Mouse (Mus musculus) left cerebral cortex, adult 2 months (tissue): ENCODE results near the gene Gfral. TPM values are rescaled to one million over a fixed set of nuclear protein-coding genes. Genes with fewer than 3 reads are reported as not detected.
A peak's percentile ranks its signal among the peaks of the same experiment; 100 is the strongest.
"Not testable (repeated sequence)": the region's sequence is repeated elsewhere in the genome, so short reads cannot be mapped to it uniquely, and the experiment has no call there.

Experiments used
- DNase-seq, 2 experiments: peaks; one replicate each; pipeline ENCODE4 v3.0.0; 2021 to 2022; ENCODE audit warnings: low spot score in 2 of 2, mixed read lengths in 1 of 2; ENCODE audit errors: extremely low spot score in 1 of 2
- H3K27ac ChIP-seq: fragments of 200-600 bp; 2 replicates; pipeline ENCODE4 v1.8.1; 2022
- H3K4me3 ChIP-seq: fragments of 200-600 bp; 2 replicates; pipeline ENCODE4 v1.8.1; 2022
- CTCF ChIP-seq: fragments of 200-600 bp; IDR thresholded peaks from 2 replicates; pipeline ENCODE4 v1.8.1; 2022; ENCODE audit warnings: antibody characterized with exemption, mild to moderate bottlenecking, moderate library complexity
- intact Hi-C: fragments of 180-260 bp; cut with DNase I; formaldehyde crosslinking; loops from one replicate; pipeline ENCODE4 v1.15.1; 2025
- total RNA-seq, 2 experiments: library from RNA; stranded (reverse); gene quantifications; 2 replicates each; pipeline ENCODE4 v1.2.3; 2021

Gfral gene
- total RNA-seq, 2 experiments from 2014 or later, result not detected

DNA sequence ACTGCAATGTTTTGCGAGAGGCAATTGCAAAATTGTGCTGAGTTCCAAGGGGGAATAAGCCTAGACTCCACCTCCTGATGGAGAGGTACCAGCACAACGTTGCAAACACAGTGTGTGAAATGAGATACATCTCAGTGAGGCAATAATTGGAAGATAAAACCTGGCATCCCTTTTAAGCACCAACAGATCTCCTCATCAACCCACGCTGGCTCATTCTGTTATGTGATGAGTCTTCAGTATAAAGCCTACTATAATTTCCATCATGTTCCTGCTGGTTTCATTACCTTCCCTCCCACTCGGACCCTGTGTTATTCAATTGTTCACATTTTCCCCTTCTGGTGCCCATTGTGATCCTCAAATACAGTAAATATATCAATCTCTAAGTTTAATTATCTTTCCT lies 1.2 kb upstream of the Gfral start:
- no peak overlapping the region for H3K27ac ChIP-seq
- no peak for TF ChIP-seq CTCF
- intact Hi-C loops, result no loop called here
- H3K4me3 ChIP-seq, result no peak overlapping the region
- no peak for DNase-seq

DNA sequence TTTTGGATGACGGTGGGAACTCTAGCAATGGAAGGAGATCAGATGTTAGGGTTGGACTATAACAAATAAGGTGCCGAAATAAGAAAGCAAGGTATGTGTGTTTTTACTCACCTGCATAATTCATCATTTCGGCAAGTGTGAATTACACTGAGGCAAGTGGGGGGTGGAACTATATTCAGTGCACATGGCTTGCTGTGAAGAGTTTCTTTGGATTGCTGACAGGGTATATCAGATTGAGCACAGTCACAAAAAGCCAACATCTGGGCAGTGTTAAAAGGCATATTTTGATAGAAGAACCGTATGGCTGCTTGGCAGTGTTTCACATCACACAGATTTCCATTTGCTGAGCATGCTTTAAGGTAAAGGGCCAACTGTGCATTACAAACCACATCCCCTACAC lies 16.5 kb downstream of the Gfral start:
- Histone ChIP-seq H3K27ac (no peak overlapping the region), H3K4me3 (no peak overlapping the region)
- intact Hi-C loops, result no loop called here
- no peak for DNase-seq
- no peak for TF ChIP-seq CTCF

DNA sequence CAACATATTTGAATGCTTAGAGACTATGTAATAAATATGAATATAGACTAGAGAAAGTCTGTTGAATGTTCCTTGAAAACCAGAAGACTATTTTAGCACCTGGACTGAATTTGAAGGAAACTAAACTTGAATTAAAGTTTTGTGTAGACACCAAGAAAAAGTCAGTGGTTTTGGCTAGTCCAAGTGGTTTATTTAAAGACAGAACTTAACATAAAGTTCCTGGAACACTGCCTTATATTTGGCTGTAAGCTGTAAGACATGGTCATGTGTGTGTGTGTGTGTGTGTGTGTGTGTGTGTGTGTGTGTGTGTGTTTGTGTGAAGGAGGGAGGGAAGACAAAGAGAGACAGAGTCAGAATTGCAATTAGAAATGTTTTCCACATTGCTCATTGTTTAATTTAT lies 34.2 kb downstream of the Gfral start:
- TF ChIP-seq CTCF, result no peak
- intact Hi-C loops, result no loop called here
- no peak overlapping the region for H3K4me3 ChIP-seq
- H3K27ac ChIP-seq, result no peak overlapping the region
- no peak for DNase-seq

DNA sequence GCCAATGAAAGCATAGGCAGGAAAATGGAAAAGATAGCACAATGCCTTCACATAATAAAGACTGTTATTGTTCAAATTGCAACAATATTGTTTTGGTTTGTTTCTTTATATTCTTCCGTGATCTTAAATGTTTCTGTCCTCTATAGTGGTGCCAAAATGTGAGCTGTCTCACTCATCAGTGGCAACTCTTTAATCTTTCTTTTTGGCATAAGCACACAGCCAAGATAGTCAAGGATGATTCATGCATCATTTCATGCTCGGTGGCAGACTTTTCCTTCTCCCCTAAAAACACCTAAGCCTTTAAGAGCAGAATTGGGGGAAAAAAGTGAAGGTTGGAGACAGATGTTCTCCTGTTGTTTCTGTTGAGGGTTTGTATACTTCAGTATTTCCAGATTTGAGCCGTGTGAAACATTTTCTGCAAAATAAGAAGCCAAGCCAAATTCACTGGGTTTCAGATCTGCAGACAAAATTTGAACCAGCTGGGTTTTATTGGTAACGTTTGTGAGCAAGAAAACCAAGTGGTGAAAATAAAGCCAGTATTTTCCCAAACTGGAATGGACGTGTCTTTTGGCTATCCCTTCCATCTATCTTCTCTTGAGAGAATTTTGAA lies 40.7 kb downstream of the Gfral start:
- DNase-seq, result no peak
- Histone ChIP-seq H3K4me3 (no peak overlapping the region), H3K27ac (no peak overlapping the region)
- no peak for TF ChIP-seq CTCF
- intact Hi-C loops, result no loop called here

DNA sequence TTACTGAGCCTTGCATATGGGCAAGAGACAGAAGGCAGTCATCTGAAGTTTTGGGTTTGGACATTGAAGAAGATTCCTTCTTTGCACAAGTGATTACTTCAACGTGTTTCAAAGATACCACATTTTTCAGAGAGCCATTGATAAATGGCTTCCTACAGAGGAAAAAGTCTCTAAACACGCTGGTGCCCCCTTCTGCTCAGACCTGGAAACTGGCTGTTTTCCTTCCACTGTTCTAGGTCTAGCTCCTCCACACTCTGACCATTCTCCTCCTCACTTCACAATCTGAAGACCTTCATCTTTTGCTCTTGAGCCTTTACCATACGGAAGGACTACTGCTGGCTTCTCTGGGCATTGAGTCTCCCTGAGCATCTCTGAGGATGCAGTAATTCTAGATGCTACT lies 45.1 kb downstream of the Gfral start:
- TF ChIP-seq CTCF, result peak; percentile 47
- H3K27ac ChIP-seq, result no peak overlapping the region
- intact Hi-C loops, result no loop called here
- H3K4me3 ChIP-seq, result no peak overlapping the region
- DNase-seq, result peak in 1 of 2 experiments; percentile 18

DNA sequence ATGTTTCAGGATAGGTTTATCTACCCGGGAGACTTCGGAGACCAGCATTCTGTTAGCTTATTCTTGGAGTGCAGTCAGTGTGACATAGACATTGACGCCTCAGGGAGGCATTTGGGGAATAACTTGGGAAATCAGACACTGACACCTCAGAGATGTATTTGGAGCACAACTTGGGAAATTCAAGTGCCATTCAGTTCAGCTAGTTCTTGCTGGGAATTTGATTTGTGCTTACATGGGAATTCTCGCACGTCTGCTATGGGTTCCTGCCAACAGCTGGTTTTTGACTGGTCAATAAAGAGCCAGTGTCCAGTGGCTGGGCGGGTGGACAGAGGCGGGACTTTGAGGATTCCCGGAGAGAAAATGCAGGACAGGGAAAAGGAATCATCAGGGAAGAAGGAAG lies 51.0 kb downstream of the Gfral start:
- Histone ChIP-seq H3K4me3 (no peak overlapping the region), H3K27ac (no peak overlapping the region)
- DNase-seq, result no peak
- intact Hi-C loops, result no loop called here
- no peak for TF ChIP-seq CTCF

DNA sequence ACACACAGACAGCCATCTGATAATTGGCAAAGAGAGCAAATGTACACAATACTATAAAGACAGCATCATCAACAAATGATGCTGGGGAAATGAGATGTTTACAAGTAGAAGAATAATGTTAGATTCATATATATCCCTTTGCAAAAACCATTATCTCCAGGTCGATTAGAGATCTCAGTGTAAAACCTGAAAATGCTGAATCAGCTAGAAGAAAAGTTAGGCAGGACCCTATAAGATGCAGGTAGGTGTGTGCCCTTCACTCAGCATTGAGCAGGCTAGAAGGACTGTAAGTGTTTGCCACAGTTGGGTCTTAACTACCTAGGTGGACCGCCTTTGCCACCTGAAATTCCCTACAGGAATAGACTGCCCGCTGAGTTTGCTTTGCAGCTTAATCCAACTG lies 67.9 kb downstream of the Gfral start:
- Histone ChIP-seq H3K27ac (no peak overlapping the region), H3K4me3 (no peak overlapping the region)
- no peak for DNase-seq
- intact Hi-C loops, result no loop called here
- TF ChIP-seq CTCF, result no peak

DNA sequence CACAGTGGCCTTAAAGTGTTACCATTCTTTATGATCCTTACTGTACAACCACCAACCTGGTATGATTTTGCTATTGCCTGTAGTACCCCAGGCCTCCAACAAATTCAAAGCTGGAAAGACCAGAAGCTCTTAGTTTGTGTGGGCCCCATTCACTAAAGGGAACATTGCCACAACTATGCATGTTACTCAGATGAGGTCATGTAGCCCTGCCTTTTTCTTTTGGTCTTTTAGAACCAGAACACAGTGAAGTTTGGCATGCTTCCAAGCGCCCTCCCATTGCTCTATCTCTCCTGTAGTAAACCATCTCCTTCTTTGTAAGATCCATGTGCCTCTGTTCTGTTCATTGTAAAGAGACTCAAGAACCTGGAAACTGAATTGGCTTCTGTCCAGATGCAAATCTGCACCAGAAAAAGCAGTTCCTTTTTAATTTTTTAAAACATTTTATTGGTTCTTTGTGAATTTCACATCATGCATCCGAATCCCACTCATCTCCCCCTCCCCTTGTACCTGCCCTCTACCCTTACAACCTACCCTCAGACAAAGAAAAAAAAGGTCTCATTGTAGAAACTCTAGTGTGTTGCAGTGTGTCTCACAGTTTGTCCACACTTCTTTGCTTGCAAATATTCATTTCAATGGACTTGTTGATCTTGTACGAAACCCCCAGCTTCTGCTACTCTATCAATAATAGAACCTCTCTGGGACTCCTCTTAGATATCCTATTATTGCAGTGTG lies 74.9 kb downstream of the Gfral start:
- H3K4me3 ChIP-seq, result no peak overlapping the region
- intact Hi-C loops, result loop anchor here (5.0 kb wide), 1 partner anchor 94 kb away; no protein-coding TSS in a partner anchor
- no peak for TF ChIP-seq CTCF

DNA sequence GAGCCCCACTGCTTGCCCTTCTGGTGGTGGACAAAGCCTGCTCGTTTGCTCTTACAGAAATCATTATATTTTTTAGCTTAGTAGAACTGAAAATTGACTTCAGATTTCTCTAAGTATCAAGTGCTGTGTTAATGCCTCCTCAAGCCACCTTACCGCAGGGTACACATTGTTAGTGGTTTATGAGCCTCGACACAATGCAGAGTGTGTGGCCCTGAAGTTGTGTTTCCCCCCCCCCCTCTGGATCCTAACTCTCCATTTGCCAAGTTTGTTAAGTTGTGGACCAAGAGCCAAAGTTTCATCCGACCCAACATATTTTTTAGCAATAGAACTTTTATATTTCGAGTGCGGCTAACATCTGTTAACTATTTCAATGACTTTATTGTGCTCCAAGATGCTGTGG lies 79.4 kb downstream of the Gfral start:
- TF ChIP-seq CTCF, result no peak
- no peak for DNase-seq
- intact Hi-C loops, result no loop called here
- no peak overlapping the region for H3K4me3 ChIP-seq
- no peak overlapping the region for H3K27ac ChIP-seq

More for the DNA sequence above, 74.9 kb downstream of the Gfral start:
- DNase-seq, result no peak
- no peak overlapping the region for H3K27ac ChIP-seq

DNA sequence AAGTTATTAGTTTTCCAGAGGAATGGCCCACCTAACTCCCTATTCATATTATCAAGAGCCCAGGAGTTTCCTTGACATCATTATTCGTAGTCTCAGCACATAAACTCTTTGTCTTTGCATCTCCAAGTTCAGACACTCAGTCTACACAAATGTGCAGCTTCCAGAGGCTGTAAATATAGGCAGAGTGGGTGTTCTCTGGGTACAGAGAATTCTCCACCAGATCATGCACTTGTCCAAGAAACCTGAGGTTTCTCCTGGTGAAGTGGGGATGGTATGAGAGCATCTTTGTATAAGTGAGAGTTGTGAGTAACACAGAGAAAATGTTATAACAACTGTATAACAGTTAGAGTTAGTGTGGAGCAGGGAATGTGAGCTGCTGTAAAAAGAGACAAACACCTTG lies 84.1 kb downstream of the Gfral start:
- no peak for TF ChIP-seq CTCF
- DNase-seq, result no peak
- no peak overlapping the region for H3K4me3 ChIP-seq
- H3K27ac ChIP-seq, result no peak overlapping the region
- intact Hi-C loops, result loop anchor here (5.0 kb wide), 1 partner anchor 108 kb away; no protein-coding TSS in a partner anchor

DNA sequence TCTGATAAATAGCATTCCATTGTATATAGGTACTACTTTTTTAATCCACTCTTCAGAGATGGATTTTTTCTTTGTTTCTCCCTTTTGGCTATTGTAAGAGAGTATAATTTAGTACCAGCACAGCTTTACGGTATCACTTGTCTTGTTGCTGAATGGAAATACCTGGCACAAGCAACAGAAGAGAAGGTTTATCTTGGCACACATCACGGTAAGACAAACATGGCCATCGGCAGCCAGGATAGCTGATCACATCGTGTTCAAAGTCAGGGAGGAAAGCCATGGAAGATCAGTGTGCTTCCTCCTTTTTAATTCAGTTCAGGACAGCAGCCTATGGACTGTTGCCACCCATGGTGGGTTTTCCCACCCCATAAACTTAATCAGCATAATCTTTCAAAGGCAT lies 89.2 kb downstream of the Gfral start:
- no peak for TF ChIP-seq CTCF
- DNase-seq, result no peak
- intact Hi-C loops, result loop anchor here (1.0 kb wide), 1 partner anchor 362 kb away; no protein-coding TSS in a partner anchor
- no peak overlapping the region for H3K27ac ChIP-seq
- no peak overlapping the region for H3K4me3 ChIP-seq

DNA sequence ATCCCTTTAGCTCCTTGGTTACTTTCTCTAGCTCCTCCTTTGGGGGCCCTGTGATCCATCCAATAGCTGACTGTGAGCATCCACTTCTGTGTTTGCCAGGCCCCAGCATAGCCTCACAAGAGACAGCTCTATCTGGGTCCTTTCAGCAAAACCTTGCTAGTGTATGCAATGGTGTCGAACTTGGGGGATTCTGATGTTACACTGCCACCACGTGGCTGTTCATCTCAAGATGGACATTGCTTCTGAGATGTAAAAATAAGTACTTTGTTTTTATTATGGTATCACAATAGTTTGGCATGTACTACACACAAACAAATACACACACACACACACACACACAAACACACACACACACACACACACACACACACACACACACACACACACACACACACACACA lies 90.6 kb downstream of the Gfral start:
- H3K4me3 ChIP-seq, H3K27ac ChIP-seq, intact Hi-C loops: not testable (repeated sequence)
- peak; percentile 47 to 56 for DNase-seq
- peak; percentile 55 for TF ChIP-seq CTCF

Other genes with a start within 250 kb of the Gfral start
- 10 to 100 TPM; 16.7 to 17.0 TPM for gene Hmgcll1, start 198.8 kb downstream of the Gfral start, total RNA-seq
- 1 to 10 TPM; 2.5 to 2.9 TPM for gene Hcrtr2, start 110.2 kb upstream of the Gfral start, total RNA-seq